Mouse (Mus musculus) NIH3T3 (cell line): Measurements from ENCODE around the gene Myo10.

Experiments used
- DNase-seq: peaks from one replicate; pipeline ENCODE4 v3.0.0-alpha.2; 2012; ENCODE audit warnings: low read depth

Gene Myo10

DNA sequence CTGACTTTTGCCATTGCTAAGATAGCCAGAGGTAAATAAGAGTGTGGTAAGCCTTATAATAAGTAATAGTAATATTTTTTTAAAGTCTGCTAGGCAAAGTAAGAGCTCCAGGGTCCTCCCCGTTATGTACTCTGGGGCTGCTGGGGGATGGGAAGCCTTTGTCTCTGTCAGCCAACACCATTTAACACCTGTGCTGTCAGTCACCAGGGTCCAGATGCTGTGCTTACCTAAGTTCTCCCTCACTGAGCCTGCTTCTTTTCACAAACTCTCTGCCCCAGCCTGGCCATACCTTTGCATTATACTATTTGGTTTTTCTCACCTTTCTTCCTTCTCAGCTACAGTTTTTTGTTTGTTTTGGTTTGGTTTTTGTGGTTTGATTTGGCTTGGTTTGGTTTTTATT is 175.6 kb downstream of the Myo10 start:
- DNase-seq: no peak

DNA sequence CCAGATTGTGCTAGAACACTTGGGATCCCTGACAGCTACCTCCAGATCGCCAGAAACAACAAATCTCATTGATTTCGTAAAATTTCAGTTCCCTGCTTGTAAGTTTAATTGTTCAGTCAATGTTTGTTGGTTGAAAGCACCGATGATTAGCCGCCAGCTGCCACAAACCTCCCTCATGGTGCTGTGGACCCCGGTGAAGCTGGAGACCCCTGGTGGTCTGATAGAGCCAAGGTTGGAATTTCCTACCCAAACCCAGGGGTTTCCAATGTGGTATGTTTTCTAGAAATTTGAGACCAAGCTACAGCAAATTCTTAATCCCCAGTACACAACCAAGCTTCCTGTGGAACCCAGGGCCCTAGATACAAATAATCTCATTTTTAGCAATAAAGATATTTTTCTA is 179.4 kb downstream of the Myo10 start:
- DNase-seq: no peak

DNA sequence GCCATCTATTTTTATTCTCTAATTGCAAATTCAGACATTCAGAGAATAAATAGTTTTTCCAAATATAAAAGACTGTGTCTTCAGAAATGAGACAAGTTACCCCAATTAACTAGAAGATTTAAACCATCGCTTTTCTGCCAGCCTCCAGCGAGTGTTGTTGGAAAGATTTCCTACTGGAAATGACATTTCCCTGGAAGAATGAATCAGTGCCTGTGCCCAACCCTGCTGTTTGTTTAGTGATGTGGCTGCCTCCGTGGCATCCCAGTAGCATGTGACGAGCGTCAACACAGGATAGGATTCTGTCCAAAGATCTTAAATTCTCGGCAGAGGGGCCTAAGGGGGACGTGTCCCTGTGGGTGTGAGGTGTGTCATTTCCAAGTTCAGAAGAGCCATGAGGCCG is 179.9 kb downstream of the Myo10 start:
- no peak for DNase-seq

DNA sequence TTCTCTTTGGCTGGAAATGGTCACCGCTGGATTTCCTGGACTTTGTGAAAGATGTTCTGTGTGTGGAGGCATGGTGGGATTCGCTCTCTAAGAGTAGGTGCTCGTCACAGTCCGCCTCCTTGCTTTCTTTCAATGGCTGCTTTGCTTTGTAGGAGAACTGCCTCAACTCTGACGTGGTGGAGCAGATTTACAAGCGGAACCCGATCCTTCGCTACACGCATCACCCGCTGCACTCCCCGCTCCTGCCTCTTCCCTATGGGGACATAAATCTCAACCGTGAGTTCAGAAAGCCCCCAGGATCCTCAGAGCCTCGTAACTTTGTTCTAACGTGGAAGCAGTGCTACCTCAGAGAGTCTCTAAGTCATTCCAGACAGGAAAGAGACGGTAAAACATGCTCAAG is 180.8 kb downstream of the Myo10 start:
- DNase-seq: no peak

DNA sequence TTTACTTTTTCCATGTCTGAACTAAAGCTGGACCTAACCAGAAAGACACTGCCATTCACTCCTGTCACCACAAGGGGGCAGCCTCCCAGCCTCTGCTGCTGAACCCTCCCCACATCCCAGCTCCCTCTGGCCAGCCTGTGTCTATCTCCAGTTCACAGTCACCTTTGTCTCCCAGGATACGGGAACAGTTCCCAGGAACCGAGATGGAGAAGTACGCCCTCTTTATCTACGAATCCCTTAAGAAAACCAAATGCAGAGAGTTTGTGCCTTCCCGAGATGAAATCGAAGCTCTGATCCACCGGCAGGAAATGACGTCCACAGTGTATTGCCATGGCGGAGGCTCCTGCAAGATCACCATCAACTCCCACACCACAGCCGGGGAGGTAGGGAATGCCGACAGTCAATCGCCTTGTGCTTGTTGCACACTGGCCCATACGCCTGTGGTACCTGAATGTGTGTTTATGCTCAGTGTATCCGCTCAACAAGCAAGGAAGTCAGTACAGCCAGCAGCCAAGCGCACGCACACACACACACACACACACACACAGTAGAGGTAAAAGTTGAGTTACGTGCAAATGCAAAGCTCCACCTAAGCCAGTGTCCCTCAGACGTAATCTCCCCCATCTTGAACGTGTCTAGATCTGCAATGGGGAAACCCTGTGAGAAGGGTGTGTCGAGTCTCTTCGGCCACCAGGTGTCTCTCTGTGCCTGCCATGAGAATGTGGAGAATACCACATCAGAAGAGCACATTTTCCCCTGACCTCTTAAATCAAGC is 183.2 kb downstream of the Myo10 start:
- DNase-seq: peak; percentile 81

DNA sequence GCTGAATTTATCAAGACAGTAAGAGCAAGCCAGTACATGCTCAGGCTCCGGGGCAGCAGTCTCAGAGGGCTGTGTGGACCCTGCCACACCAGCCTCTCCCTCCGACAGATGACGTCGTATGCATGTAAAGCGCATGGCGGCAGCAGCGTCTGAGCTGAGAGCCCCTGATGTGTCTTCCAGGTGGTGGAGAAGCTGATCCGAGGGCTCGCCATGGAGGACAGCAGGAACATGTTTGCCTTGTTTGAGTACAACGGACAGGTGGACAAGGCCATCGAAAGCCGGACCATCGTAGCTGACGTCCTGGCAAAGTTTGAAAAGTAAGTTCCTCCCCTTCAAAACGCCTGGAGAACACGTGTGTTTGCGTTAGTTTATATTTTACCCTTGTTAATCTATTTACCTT is 184.0 kb downstream of the Myo10 start:
- no peak for DNase-seq

DNA sequence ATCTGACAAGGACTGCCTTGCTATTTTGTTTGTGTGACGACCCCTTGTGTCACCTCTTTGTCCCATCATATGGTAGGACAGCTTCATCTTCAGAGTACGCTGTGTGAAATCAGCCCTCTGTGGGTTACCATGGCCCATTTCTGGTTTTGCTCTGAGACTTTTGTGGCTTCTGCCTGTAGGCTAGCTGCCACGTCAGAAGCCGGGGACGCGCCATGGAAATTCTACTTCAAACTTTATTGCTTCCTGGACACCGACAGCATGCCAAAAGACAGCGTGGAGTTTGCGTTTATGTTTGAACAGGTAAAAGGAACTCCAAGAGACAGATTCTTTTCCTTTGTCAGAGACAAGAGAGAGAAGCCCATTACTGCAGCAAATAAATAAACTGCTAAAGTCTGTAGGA is 184.6 kb downstream of the Myo10 start:
- DNase-seq: no peak

DNA sequence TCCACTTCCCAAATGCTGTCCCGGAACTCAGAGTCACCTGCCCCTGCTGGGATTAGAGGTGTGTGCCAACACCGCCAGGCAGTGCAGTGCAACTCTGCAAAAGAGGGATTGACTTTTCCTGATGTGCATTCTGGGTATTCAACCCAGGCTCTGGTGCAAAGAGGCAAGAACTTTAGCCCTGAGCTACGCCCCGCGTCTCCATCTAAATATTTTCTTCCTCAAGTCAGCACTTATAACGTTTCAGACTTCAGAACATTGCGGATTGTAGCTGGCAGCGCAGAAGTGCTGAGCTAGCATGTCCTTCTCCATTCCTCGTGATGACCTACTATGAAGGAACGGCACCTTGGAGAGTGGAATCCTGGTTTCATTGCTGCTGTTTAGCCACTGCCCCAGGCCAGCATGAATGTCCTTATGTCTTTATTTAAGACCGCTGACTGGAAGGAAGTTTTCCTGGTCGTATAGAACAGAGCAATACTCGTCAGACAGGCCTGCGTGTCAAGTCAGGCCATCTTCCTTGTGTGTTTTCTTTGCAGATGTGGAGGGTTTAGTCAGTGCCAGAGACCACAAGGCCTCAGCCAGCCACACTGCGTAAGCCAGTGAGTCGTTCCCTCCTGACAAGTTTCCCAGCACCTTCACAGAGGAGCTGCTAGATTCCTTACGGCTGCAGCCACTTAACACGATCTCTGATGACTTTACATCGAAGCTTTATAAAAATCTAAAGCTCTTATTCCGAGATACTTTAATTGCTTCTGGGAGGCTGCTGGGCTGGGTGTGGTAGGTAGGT is 186.5 kb downstream of the Myo10 start:
- peak; percentile 87 for DNase-seq

DNA sequence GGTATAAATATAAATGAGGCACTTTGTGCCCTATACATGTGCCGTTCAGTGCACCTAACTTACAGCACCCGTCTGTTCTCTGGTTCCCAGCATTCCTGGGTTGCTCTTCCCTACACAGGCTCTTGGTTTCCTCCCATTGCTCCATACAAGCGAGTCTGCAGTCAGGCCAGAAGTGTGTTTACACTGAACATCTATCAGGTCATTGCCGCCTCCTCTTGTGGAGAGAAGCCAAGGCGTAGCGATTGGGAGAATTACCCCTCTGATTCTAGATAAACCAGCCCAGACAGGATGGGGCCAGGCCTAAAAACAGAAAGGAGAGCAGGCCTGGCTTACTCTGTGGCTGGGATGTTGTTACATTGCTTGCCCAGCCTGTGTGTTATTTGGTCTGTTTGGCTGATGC is 187.3 kb downstream of the Myo10 start:
- DNase-seq: peak; percentile 77

DNA sequence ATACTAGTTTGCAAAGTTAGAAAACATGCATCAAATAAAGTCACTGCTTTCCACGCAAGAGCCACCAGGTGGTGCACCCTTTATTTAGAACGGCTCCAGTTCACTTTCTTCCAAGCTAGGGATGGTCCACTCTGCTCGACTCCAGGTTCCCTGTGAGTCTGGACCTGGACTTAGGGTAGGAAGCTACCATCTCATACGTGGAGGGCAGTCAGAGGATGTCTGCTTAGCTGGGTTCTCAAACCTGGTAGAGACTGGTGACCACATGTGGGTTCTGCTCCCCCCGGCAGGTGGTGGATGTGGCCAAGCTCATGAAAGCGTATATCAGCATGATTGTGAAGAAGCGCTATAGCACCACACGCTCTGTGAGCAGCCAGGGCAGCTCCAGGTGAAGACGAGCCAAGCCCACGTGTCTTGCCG is 189.5 kb downstream of the Myo10 start:
- DNase-seq: peak; percentile 34

DNA sequence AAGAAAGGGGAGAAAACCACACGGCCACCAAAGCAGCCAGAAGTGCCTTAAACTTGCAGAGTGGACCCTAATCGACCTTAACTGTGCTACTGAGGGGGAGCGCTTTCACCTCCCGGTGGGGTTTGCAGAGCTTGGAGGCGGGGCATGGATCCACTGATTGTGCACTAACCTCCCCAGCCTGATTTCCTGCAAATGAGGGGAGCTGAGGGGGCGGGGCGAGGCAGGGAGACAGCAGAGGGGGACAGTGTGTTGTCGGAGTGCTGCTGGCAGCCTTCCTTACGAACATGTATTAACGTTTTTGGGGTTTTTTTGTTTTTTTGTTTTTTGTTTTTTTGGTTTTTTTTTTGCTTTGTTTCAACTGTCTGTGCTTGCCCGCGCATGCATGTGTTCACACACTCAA is 190.2 kb downstream of the Myo10 start:
- no peak for DNase-seq

DNA sequence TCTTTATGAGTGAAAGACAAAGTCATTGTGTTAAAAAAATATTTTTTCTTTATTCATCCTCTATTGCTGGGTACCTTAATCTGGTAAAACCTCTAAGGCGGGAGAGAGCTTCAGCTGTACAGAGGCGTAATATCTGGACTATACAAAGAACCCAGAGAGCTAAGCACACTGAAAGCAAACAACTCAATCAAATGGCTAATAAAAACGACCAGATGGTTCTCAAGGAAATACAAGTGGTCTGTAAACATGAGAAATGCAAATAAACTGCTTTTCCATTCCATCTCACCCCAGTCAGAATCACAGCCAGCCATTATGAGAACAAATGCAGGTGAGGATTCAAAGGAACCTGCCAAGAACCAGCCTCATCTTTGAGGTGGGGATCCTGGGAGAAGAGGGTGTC is 192.2 kb downstream of the Myo10 start:
- DNase-seq: no peak

DNA sequence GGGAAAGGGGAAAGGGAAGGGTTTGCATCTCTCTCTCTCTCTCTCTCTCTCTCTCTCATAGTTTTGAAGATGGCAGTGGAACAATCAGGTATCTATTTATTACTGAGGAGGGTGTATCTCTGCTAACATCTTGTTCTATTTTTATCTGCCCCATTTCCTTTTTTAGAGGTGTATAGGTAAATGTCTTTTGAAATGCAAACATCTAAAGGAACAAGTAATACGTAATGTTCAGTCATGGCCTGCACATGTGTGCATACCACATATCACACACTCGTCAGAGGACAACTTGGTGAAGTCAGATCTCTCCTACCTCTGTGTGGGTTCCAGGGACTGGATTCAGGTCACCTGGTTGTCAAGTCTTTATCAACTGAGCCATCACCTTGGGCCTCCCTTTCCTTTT is 194.9 kb downstream of the Myo10 start:
- no peak for DNase-seq

DNA sequence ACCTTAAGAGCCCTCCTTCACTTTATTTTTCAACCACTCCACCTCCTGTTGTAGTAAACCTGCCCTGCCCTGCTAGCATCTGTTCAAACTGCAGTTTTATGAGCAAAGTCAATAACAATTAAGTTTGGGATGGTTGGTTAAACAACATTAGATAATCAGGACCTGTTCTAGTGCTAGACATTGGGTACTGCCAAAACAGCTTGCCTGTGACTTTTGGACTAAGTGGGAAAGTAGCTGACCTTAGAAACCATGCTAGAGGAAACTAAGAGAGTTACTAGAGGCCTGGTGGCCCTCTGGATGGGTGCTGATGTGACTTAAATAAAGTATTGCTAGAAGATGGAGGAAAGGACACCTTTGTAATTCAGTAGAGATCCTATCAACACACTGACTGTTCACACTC is 199.7 kb downstream of the Myo10 start:
- DNase-seq: no peak

DNA sequence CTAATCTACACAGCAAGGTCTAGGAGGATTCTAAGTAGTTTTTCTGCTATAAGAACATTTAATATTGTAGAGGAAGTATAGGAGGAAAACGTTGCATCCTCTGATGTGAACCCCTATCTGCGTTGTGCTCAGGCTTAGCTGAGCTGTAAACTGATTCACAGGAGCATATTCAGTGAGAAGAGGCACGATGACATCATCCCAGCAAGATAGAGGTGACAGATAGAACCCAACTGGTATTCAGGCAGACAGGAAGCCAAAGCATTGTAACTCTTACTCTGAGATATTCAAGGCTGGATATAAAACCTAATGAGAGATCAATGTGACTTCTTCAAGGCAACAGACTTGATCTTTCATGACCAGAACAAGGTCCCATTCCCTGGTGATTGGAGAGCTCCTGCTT is 200.3 kb downstream of the Myo10 start:
- no peak for DNase-seq

DNA sequence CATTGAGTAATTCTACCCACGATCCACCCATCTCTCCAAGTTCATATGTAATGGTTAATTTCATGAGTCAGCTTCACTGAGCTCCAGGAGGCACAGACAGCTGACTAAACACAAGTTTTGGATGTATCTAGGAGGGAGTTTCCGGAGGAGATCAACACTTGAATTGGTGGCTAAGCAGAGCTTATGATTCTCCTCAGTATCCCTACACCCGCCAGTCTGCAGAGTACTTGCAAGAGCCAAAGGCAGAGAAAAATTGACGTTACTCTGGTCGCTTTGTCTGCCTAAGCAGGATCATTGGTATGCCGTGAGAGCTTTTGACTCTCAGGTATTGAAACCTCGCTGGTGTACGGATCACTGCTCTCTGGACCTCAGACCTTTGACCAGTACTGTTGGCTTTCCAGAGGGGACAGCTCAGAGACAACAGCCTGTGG is 204.2 kb downstream of the Myo10 start:
- DNase-seq: peak; percentile 75

DNA sequence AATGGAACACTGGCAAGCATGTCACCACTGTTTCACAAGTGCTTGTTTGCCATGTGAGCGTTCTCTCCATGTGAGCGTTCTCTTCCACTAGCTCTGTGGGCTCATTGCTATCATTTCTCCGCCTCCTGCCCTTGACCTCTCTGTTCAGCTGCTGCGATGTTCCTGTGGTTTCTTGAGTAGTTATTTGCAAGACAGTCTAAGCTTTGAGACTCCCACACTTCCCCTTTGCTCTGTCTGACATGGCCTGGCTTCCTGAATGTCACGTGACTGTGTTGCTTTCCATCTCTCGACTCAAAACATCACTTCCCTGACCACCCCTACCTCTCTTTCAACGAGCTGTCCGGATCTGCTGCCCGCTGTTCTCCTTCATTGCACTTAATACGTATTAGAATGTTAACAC is 206.1 kb downstream of the Myo10 start:
- DNase-seq: no peak

DNA sequence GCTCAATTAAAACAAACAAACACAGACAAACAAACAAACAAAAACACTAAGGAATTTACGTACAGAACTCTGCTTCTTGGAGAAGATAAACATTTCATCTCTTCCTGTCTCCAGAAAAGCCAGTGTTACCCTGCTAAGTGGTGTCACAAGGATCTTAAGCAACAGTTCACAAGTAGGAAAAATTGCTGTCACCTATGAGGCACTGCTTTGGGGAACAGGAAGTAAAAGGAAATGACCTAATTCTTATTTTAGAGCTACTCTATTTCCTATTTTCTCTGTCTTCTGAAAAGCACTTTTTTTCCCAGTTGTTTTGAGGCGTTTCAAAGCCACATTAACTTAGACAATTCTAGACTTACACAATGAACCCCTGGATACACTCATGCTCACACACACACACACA is 208.1 kb downstream of the Myo10 start:
- DNase-seq: no peak

DNA sequence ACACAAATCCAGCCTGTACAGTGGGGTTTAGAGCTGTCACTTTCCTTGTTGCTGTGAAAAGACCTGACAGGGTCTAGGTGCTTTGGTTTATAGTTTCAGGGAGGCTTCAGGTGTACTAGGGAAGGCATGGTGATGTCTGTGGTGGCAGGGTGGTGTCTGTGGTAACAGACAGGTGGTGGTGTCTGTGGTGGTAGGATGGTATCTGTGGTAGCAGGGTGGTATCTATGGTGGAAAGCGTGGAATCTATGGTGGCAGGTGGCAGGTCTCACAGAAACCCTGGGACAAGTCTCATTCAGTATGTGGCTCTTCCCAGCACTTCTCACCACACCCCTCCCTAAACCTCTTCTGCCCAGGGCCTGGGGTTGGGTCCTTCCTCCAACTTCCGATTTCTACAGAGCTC is 212.0 kb downstream of the Myo10 start:
- DNase-seq: no peak

DNA sequence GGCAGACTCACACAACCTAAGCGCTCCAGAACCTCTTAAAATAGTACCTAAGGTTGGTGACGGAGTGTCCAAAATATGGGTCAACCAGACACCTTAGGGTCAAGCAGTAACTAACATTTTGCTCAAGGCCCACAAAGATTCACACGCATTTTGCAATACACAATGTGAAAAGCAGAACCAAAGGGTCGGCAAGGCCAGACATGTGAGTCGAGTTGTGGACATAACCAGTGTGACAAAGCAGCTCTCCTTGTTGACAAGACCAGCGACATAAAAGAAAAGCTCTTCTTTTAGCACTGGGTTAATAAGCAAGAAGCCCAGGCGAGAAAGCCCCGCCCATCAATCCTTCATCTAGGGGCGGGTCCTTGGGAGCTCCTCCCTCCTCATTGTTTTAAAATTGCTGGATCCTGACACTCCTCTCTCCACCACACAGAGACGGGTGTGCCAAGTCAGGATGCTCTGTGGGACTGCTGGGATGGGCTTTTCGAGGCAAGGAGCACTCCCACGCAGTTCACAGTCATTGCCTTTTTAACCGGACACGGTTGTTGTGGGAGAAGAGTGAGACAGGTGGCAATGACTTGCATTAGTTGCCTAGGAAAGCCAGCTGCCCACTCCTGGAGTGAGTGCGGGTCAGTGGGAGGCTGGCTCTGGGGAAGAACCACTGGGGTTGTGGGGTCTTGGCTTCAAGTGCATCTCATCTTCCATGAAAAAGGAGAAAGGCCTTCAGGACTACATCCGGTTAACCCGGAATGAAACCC is 212.8 kb downstream of the Myo10 start:
- no peak for DNase-seq

DNA sequence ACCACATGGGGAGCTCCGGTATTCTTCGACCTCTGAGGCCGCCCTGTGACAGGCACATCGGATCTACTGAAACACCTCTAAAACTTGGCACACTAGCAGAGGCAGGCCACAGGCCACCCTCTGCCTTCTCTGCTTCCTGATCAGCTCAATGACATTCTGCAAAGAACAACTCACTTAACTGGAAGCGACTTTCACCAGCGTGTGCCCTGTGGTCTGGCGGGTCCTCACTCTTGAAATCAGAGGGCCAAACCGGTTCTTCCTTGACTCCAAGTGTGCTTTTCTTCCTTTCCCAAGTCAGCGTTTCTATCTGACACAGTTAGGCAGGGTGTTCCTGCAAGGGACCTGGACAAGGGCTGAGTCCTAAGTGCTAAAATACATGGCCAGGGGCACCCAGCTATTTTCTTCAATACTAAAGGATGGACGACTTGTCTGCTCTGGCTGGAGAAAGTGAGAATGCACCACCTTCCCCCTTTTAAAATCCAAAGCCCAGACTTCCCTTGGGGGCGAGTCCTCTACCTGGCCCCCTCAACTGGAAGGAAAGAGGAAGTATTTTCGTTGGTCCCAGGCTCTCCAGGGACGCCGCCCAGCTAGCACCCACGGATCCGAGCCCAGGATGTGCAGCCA is 220.2 kb downstream of the Myo10 start:
- no peak for DNase-seq
